Mouse (Mus musculus) stomach, postnatal 0 days (tissue): ENCODE measurements around the gene Krtcap2.

Experiments used
- CTCF ChIP-seq: IDR thresholded peaks from 2 replicates; pipeline ENCODE4 v1.5.1; 2016; ENCODE audit warnings: antibody characterized with exemption, low read depth, mild to moderate bottlenecking, moderate library complexity
- EP300 ChIP-seq: optimal IDR thresholded peaks from 2 replicates; pipeline ENCODE3; 2016; ENCODE audit warnings: antibody characterized with exemption

DNA sequence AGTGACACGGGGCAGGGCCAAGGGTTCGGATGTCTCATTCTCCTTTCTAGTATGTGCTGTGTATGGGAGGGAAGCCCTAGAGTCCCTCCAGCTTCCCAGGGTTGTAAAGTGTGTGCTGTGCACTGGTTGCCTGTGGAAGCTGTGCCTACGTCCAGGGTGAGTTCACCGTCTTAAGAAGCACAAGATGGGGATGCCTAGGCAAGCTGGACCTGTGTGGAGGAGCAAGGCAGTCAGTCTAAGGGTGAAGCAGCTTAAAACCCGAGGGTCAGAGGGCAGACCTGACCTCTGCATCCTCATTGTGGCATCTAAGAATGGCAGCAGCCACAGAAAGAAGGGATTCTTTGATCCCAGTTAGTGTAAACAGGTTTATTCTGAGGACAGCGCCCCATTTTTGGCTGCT is 37.0 kb upstream of the Krtcap2 start:
- TF ChIP-seq CTCF = no peak
- TF ChIP-seq EP300 = no peak
